Mouse (Mus musculus): ENCODE data around the gene Plppr3.

Gene Plppr3

GRCm38 (mm10) chr10:79865189-79865601 is 9.2 kb downstream of the Plppr3 start:
- no peak for DNase-seq

- no peak for DNase-seq
Measured at GRCm38 (mm10) chr10:79864351-79865188, 9.9 kb downstream of the Plppr3 start.

- DNase-seq, result no peak
Measured at GRCm38 (mm10) chr10:79862925-79863324, 11.5 kb downstream of the Plppr3 start.

GRCm38 (mm10) chr10:79862049-79862788 is 12.2 kb downstream of the Plppr3 start:
- no peak for DNase-seq

- DNase-seq, result no peak
Measured at GRCm38 (mm10) chr10:79861230-79862048, 13.0 kb downstream of the Plppr3 start.

GRCm38 (mm10) chr10:79860079-79860911 is 14.1 kb downstream of the Plppr3 start:
- DNase-seq, result no peak

- DNase-seq, result no peak
Measured at GRCm38 (mm10) chr10:79859116-79859515, 15.3 kb downstream of the Plppr3 start.

- DNase-seq, result no peak
Measured at GRCm38 (mm10) chr10:79858416-79859074, 15.9 kb downstream of the Plppr3 start.

- DNase-seq, result no peak
Measured at GRCm38 (mm10) chr10:79857894-79858293, 16.5 kb downstream of the Plppr3 start.

GRCm38 (mm10) chr10:79857452-79857811 is 17.0 kb downstream of the Plppr3 start:
- DNase-seq, result peak; percentile 54

GRCm38 (mm10) chr10:79856704-79857451 is 17.6 kb downstream of the Plppr3 start:
- no peak for DNase-seq

- no peak for DNase-seq
Measured at GRCm38 (mm10) chr10:79856280-79856679, 18.2 kb downstream of the Plppr3 start.

GRCm38 (mm10) chr10:79855558-79856184 is 18.8 kb downstream of the Plppr3 start:
- DNase-seq, result peak; percentile 34

- peak; percentile 84 for DNase-seq
Measured at GRCm38 (mm10) chr10:79854801-79855541, 19.5 kb downstream of the Plppr3 start.

- peak; percentile 99 for DNase-seq
Measured at GRCm38 (mm10) chr10:79853860-79854795, 20.3 kb downstream of the Plppr3 start, which contains the start of gene Ptbp1. Ptbp1 (plus strand) TSS chr10:79854427.

- peak; percentile 67 for DNase-seq
Measured at GRCm38 (mm10) chr10:79853392-79853791, 21.0 kb downstream of the Plppr3 start.

GRCm38 (mm10) chr10:79852827-79853226 is 21.6 kb downstream of the Plppr3 start:
- no peak for DNase-seq

GRCm38 (mm10) chr10:79852107-79852789 is 22.2 kb downstream of the Plppr3 start:
- DNase-seq, result peak; percentile 42
